Mouse (Mus musculus) forebrain, postnatal 0 days (tissue): ENCODE measurements at regions not wholly inside any gene's neighbourhood (a gene's known extent, or its start where the extent isn't known, plus 50 kb on each side); places are given as distances from the start of the nearest gene placed in this dataset.

Experiments
- ATAC-seq: fragments of 200-750 bp; cut with Nextera tagmentation; 2 replicates; pipeline ENCODE4 v1.8.0; 2017; ENCODE audit warnings: mild to moderate bottlenecking, moderate library complexity
- DNase-seq: peaks from one replicate; pipeline ENCODE4 v3.0.0-alpha.2; 2015
- H3K27ac ChIP-seq: fragments of 300-500 bp; sonication (generic); 2 replicates; pipeline ENCODE4 v1.5.1; 2014; ENCODE audit warnings: low read depth, mild to moderate bottlenecking, antibody characterized with exemption, low read length, moderate library complexity, mixed read lengths
- H3K27me3 ChIP-seq: fragments of 300-500 bp; sonication (generic); 2 replicates; pipeline ENCODE4 v1.6.1; 2014; ENCODE audit warnings: mild to moderate bottlenecking, low read length, mixed read lengths; ENCODE audit not compliant: insufficient read depth
- H3K36me3 ChIP-seq: fragments of 300-500 bp; sonication (generic); 2 replicates; pipeline ENCODE4 v1.6.1; 2014; ENCODE audit warnings: mild to moderate bottlenecking, moderate library complexity; ENCODE audit not compliant: insufficient read depth
- H3K4me1 ChIP-seq: fragments of 300-500 bp; sonication (generic); 2 replicates; pipeline ENCODE4 v1.6.1; 2014; ENCODE audit warnings: antibody characterized with exemption; ENCODE audit not compliant: insufficient read depth
- H3K4me2 ChIP-seq: fragments of 300-500 bp; sonication (generic); 2 replicates; pipeline ENCODE4 v1.6.1; 2014; ENCODE audit warnings: low read depth, mild to moderate bottlenecking, moderate library complexity
- H3K4me3 ChIP-seq: fragments of 300-500 bp; sonication (generic); 2 replicates; pipeline ENCODE4 v1.5.1; 2014; ENCODE audit warnings: low read depth, low read length, mixed read lengths
- H3K9ac ChIP-seq: fragments of 300-500 bp; sonication (generic); 2 replicates; pipeline ENCODE4 v1.6.1; 2014; ENCODE audit warnings: mild to moderate bottlenecking
- H3K9me3 ChIP-seq: fragments of 300-500 bp; sonication (generic); 2 replicates; pipeline ENCODE4 v1.6.1; 2016; ENCODE audit warnings: low read length
- CTCF ChIP-seq: sonication (generic); IDR thresholded peaks from 2 replicates; pipeline ENCODE4 v1.5.1; 2016; ENCODE audit warnings: antibody characterized with exemption, control low read depth, low read depth
- WGBS: fragments of 180-500 bp; shearing (Covaris S2); extraction: QIAGEN DNeasy Blood & Tissue Kit; methylation state at CpG from one replicate; pipeline ENCODE4 v1.1.7; 2014; 5-methylcytosine and 5-hydroxymethylcytosine counted together

GRCm38 (mm10) chr5:90104672-90105071 lies 119.1 kb downstream of the Cox18 start:
- Histone ChIP-seq H3K4me3 (no peak overlapping the region), H3K27me3 (no peaks in the 10 kb centered on the region), H3K9ac (no peak overlapping the region), H3K9me3 (no peaks in the 10 kb centered on the region), H3K36me3 (no peaks in the 10 kb centered on the region), H3K4me2 (no peak overlapping the region), H3K4me1 (no peaks in the 10 kb centered on the region), H3K27ac (no peak overlapping the region)
- 23% methylated on average over 7 of the region's 7 CpGs for WGBS
- ATAC-seq: no peak
- no peak for DNase-seq
- no peak for TF ChIP-seq CTCF

GRCm38 (mm10) chr5:90088541-90088940 lies 135.3 kb downstream of the Cox18 start:
- Histone ChIP-seq H3K36me3 (no peaks in the 10 kb centered on the region), H3K27me3 (no peaks in the 10 kb centered on the region), H3K4me1 (no peaks in the 10 kb centered on the region), H3K9me3 (no peaks in the 10 kb centered on the region), H3K4me3 (no peak overlapping the region), H3K9ac (no peak overlapping the region), H3K27ac (no peak overlapping the region), H3K4me2 (no peak overlapping the region)
- DNase-seq: no peak
- no peak for TF ChIP-seq CTCF
- 52% methylated on average over 7 of the region's 7 CpGs for WGBS
- no peak for ATAC-seq

GRCm38 (mm10) chr5:90086491-90086890 lies 137.3 kb downstream of the Cox18 start:
- ATAC-seq (no peak), DNase-seq (no peak)
- Histone ChIP-seq H3K9me3 (no peaks in the 10 kb centered on the region), H3K4me3 (no peak overlapping the region), H3K36me3 (no peaks in the 10 kb centered on the region), H3K4me1 (no peaks in the 10 kb centered on the region), H3K4me2 (no peak overlapping the region), H3K9ac (no peak overlapping the region), H3K27me3 (no peaks in the 10 kb centered on the region), H3K27ac (no peak overlapping the region)
- WGBS: 78% methylated on average over 6 of the region's 6 CpGs
- TF ChIP-seq CTCF: no peak

GRCm38 (mm10) chr5:90077025-90077536 lies 146.7 kb downstream of the Cox18 start:
- no peak overlapping the region for H3K27ac ChIP-seq
- no peaks in the 10 kb centered on the region for H3K27me3 ChIP-seq
- no peak overlapping the region for H3K4me3 ChIP-seq
- DNase-seq: no peak
- no peak overlapping the region for H3K9ac ChIP-seq
- H3K4me1 ChIP-seq: no peaks in the 10 kb centered on the region
- no peak overlapping the region for H3K4me2 ChIP-seq
- H3K36me3 ChIP-seq: no peaks in the 10 kb centered on the region
- no peaks in the 10 kb centered on the region for H3K9me3 ChIP-seq
- TF ChIP-seq CTCF: no peak
- no peak for ATAC-seq
- 93% methylated on average over 6 of the region's 6 CpGs for WGBS

- WGBS: 96% methylated on average over 11 of the region's 11 CpGs
- TF ChIP-seq CTCF: no peak
Observed at GRCm38 (mm10) chr5:90075629-90076349, 148.0 kb downstream of the Cox18 start.

GRCm38 (mm10) chr5:90071806-90072205 lies 152.0 kb downstream of the Cox18 start:
- Histone ChIP-seq H3K4me1 (no peaks in the 10 kb centered on the region), H3K9ac (no peak overlapping the region), H3K4me3 (no peak overlapping the region), H3K36me3 (no peaks in the 10 kb centered on the region), H3K9me3 (no peaks in the 10 kb centered on the region), H3K27me3 (no peaks in the 10 kb centered on the region), H3K27ac (no peak overlapping the region), H3K4me2 (no peak overlapping the region)
- DNase-seq: no peak
- 88% methylated on average over 2 of the region's 2 CpGs for WGBS
- TF ChIP-seq CTCF: no peak
- ATAC-seq: no peak

More at GRCm38 (mm10) chr5:90075629-90076349, 148.0 kb downstream of the Cox18 start:
- H3K36me3 ChIP-seq: no peaks in the 10 kb centered on the region
- ATAC-seq (no peak), DNase-seq (no peak)
- no peak overlapping the region for H3K9ac ChIP-seq
- no peaks in the 10 kb centered on the region for H3K4me1 ChIP-seq
- no peaks in the 10 kb centered on the region for H3K9me3 ChIP-seq
- no peak overlapping the region for H3K4me3 ChIP-seq
- no peak overlapping the region for H3K4me2 ChIP-seq
- H3K27ac ChIP-seq: no peak overlapping the region
- H3K27me3 ChIP-seq: no peaks in the 10 kb centered on the region

- DNase-seq (no peak), ATAC-seq (no peak)
- Histone ChIP-seq H3K9ac (no peak overlapping the region), H3K36me3 (no peaks in the 10 kb centered on the region), H3K4me2 (no peak overlapping the region), H3K27ac (no peak overlapping the region), H3K4me3 (no peak overlapping the region), H3K9me3 (no peaks in the 10 kb centered on the region), H3K4me1 (no peaks in the 10 kb centered on the region), H3K27me3 (no peaks in the 10 kb centered on the region)
- no peak for TF ChIP-seq CTCF
Observed at GRCm38 (mm10) chr5:90068601-90069000, 155.2 kb downstream of the Cox18 start.
